Mouse (Mus musculus) limb, embryonic 15.5 days (tissue): Measurements from ENCODE around the gene Pex12. TPM values are rescaled to one million over a fixed set of nuclear protein-coding genes. Genes with fewer than 3 reads are reported as not detected.
"Not testable (repeated sequence)": the region's sequence is repeated elsewhere in the genome, so short reads cannot be mapped to it uniquely, and the experiment has no call there.

Experiments used
- ATAC-seq: fragments of 200-750 bp; cut with Nextera tagmentation; 2 replicates; pipeline ENCODE4 v1.8.0; 2017; ENCODE audit warnings: low read depth, moderate TSS enrichment; ENCODE audit not compliant: insufficient number of reproducible peaks, low FRiP score, low TSS enrichment
- H3K27ac ChIP-seq: fragments of 300-500 bp; sonication (generic); 2 replicates; pipeline ENCODE4 v1.5.1; 2015; ENCODE audit warnings: moderate library complexity, mild to moderate bottlenecking, inconsistent platforms
- H3K27me3 ChIP-seq: fragments of 300-500 bp; sonication (generic); 2 replicates; pipeline ENCODE4 v1.6.1; 2015; ENCODE audit warnings: inconsistent platforms
- H3K36me3 ChIP-seq: fragments of 300-500 bp; sonication (generic); 2 replicates; pipeline ENCODE4 v1.6.1; 2015; ENCODE audit warnings: inconsistent platforms
- H3K4me1 ChIP-seq: fragments of 300-500 bp; sonication (generic); 2 replicates; pipeline ENCODE4 v1.6.1; 2015; ENCODE audit warnings: inconsistent platforms
- H3K4me2 ChIP-seq: fragments of 300-500 bp; sonication (generic); 2 replicates; pipeline ENCODE4 v1.6.1; 2015; ENCODE audit warnings: mild to moderate bottlenecking, inconsistent platforms
- H3K4me3 ChIP-seq: fragments of 300-500 bp; sonication (generic); 2 replicates; pipeline ENCODE4 v1.5.1; 2015; ENCODE audit warnings: mild to moderate bottlenecking, inconsistent platforms
- H3K9ac ChIP-seq: fragments of 300-500 bp; sonication (generic); 2 replicates; pipeline ENCODE4 v1.6.1; 2015; ENCODE audit warnings: inconsistent platforms
- H3K9me3 ChIP-seq: fragments of 300-500 bp; sonication (generic); 2 replicates; pipeline ENCODE4 v1.6.1; 2016; ENCODE audit warnings: inconsistent platforms
- WGBS: fragments of 180-500 bp; shearing (Covaris S2); methylation state at CpG from one replicate; pipeline ENCODE4 v1.1.7; 2015; 5-methylcytosine and 5-hydroxymethylcytosine counted together
- polyA plus RNA-seq: library from polyadenylated mRNA; unstranded; fragments of >200 nt; fragmentation: Nextera tagmentation; extraction: Ambion mirVana; gene quantifications from 2 replicates; pipeline ENCODE4 v1.2.1, GENCODE M21; 2015

Gene Pex12
- polyA plus RNA-seq, 1 experiment from 2014 or later: 14.1 TPM

GRCm38 (mm10) chr11:83282084-83282483 is 20.3 kb downstream of the Pex12 start:
- no peak overlapping the region for H3K27ac ChIP-seq
- H3K4me3 ChIP-seq: no peak overlapping the region
- no peak overlapping the region for H3K4me2 ChIP-seq
- H3K9me3 ChIP-seq: no peaks in the 10 kb centered on the region
- WGBS: 57% methylated on average over 2 of the region's 2 CpGs
- H3K9ac ChIP-seq: no peak overlapping the region
- no peaks in the 10 kb centered on the region for H3K36me3 ChIP-seq
- no peak for ATAC-seq
- H3K27me3 ChIP-seq: no peaks in the 10 kb centered on the region
- H3K4me1 ChIP-seq: no peaks in the 10 kb centered on the region

DNA sequence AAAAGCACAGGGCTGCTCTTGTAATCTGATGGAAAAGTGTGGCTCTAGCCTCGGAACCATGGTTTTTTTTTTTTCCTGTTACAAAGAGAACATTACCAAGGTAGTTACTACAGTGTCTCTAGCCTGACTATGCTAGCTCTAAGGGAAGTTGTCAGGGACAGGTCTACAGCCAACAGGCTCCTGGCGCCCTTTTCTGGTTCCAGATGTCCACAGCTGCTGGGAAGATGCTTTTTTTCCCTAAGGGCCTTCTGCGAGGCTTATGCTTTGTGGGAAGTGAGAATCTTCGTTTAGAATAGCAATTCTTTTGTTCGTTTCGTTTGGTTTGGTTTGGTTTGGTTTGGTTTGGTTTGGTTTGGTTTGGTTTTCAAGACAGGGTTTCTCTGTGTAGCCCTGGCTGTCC is 22.7 kb downstream of the Pex12 start:
- Histone ChIP-seq H3K9ac (no peak overlapping the region), H3K36me3 (no peaks in the 10 kb centered on the region), H3K27me3 (no peaks in the 10 kb centered on the region), H3K4me1 (no peaks in the 10 kb centered on the region), H3K9me3 (no peaks in the 10 kb centered on the region), H3K4me2 (no peak overlapping the region), H3K27ac (no peak overlapping the region), H3K4me3 (no peak overlapping the region)
- no peak for ATAC-seq
- 73% methylated on average over 6 of the region's 6 CpGs for WGBS

DNA sequence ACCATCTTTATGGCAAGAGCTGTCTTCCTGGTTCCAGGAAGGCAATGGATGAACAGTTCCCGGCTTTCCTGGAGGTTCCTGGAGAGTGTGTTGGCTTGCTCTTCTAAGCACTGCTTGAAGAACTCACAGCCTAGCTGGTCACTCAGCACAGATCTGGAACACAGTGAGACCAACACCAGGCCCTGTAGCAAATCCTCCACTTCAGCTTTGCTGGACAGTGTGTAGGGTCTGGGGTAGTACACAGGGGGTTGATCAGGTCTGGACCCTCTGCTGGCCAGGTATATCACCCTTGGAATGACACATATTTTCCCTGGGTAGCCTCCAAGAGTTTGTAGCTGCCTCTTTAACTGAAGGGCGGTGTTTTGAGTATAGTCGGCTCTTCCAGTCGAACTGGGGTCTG is 23.4 kb downstream of the Pex12 start:
- H3K9ac ChIP-seq: no peak overlapping the region
- no peak overlapping the region for H3K4me2 ChIP-seq
- no peaks in the 10 kb centered on the region for H3K36me3 ChIP-seq
- H3K27ac ChIP-seq: no peak overlapping the region
- WGBS: 81% methylated on average over 4 of the region's 4 CpGs
- H3K4me1 ChIP-seq: no peaks in the 10 kb centered on the region
- no peaks in the 10 kb centered on the region for H3K9me3 ChIP-seq
- ATAC-seq: no peak
- no peaks in the 10 kb centered on the region for H3K27me3 ChIP-seq
- no peak overlapping the region for H3K4me3 ChIP-seq

DNA sequence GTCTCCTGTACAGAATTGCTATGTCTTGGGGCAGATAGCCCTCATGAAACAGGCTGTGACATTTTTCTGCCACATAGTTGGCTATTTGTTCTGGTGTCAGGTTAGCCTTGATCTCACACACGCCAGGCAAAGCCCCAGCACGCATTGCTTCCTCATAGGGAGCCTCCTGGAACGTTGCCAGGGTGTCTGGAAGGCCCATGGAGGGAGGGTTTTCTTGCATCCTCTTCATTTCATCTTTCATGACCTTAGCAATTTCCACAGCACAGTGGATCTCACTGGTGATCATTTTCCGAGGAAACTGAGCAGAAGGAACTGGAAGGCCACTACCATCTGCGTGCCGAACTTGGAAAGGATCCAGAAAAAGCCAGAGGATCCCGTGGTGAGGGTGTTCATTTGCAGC is 26.1 kb downstream of the Pex12 start:
- no peak overlapping the region for H3K9ac ChIP-seq
- no peaks in the 10 kb centered on the region for H3K9me3 ChIP-seq
- no peaks in the 10 kb centered on the region for H3K36me3 ChIP-seq
- H3K27me3 ChIP-seq: no peaks in the 10 kb centered on the region
- no peaks in the 10 kb centered on the region for H3K4me1 ChIP-seq
- no peak overlapping the region for H3K4me3 ChIP-seq
- WGBS: 57% methylated on average over 7 of the region's 7 CpGs
- no peak for ATAC-seq
- no peak overlapping the region for H3K27ac ChIP-seq
- no peak overlapping the region for H3K4me2 ChIP-seq

DNA sequence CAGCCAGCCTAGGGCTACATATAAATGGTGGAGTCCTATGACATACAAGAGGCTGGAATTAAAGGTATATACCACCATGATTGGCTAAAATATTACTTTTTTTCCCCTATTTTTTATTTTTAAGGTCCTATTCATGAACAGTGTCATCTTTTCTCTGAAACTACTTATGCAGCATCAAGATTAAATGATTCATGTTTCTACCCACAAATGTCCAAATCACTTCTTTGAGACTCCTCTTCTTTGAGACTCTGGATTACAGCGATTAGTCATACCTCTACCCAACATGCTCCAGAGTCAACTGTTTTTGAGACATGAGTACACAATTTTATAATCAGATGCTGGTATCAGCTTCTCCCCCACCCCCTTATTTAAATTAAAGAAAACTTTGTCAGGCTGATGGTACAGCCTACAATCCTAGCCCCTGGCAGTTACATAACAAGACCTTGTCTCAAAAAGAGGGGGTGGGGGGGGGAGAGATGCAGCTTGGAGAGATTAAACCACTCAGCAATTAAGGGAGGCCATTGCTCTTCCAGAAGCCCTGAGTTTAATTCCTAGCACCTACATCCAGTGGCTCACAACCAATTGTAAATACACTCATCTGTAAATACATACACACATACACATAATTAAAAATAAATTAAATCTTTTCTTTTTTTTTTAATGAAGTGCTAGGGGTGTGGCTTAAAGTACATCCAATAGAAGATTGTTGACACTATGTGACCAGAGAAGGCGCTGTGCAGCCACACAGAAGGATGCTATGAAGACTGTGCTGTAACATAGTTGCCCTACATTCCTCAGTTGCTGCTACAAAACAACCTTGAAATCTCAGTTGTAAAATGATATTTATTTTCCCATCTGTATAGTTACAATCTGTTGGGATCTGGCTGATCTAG is 30.2 kb downstream of the Pex12 start:
- Histone ChIP-seq H3K4me3 (no peak overlapping the region), H3K9me3 (no peaks in the 10 kb centered on the region), H3K4me1 (no peaks in the 10 kb centered on the region), H3K9ac (no peak overlapping the region), H3K4me2 (no peak overlapping the region), H3K27ac (peak overlapping the region; percentile 48; the same call in 1 of the 2 replicates), H3K36me3 (no peaks in the 10 kb centered on the region), H3K27me3 (no peaks in the 10 kb centered on the region)
- no peak for ATAC-seq
- 19% methylated on average over 2 of the region's 2 CpGs for WGBS

DNA sequence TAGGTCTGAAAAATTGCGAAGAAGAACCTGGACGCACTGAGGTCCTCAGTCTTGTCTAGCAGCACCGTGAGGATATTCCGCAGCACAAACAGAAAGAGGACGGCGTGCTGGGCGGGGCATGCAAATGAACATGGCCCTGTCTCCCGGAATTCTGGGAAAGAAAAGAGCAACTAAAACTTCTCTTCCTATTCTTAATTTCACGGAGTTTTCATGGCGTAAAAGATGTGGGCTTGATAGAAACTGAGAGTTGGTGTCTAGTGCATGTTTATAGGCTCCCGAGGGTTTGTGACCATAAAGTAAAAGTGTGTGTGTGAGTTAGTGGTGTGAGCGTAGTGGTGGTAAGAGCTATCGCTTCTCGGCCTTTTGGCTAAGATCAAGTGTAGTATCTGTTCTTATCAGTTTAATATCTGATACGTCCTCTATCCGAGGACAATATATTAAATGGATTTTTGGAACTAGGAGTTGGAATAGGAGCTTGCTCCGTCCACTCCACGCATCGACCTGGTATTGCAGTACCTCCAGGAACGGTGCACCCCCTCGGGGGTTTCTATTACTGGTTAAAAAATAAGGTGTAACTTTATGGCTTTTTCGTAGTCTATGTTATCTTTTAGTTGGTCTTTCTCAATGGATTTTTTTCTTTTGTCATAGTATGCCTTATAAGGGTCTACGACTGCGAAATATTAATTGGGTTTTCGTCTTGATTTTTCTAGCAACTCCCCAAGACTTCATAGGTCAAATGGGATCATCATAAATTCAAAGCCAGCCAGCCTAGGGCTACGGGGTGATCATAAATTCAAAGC is 31.0 kb downstream of the Pex12 start:
- Histone ChIP-seq H3K4me3 (peak overlapping the region; percentile 51), H3K27me3 (no peaks in the 10 kb centered on the region), H3K36me3 (no peaks in the 10 kb centered on the region), H3K4me1 (no peaks in the 10 kb centered on the region), H3K9ac (peak overlapping the region; percentile 33), H3K27ac (peak overlapping the region; percentile 82), H3K4me2 (peak overlapping the region; percentile 68), H3K9me3 (no peaks in the 10 kb centered on the region)
- peak; percentile 80 for ATAC-seq
- under 1% methylated on average over 26 of the region's 26 CpGs for WGBS

GRCm38 (mm10) chr11:83270842-83271150 is 31.6 kb downstream of the Pex12 start:
- Histone ChIP-seq H3K4me3 (peak overlapping the region; percentile 51), H3K4me2 (peak overlapping the region; percentile 68), H3K4me1 (no peaks in the 10 kb centered on the region), H3K9ac (peak overlapping the region; percentile 33), H3K27me3 (no peaks in the 10 kb centered on the region), H3K9me3 (no peaks in the 10 kb centered on the region), H3K36me3 (no peaks in the 10 kb centered on the region), H3K27ac (no peak overlapping the region)
- no peak for ATAC-seq
- WGBS: 1% methylated on average over 6 of the region's 6 CpGs

GRCm38 (mm10) chr11:83263146-83263545 is 39.2 kb downstream of the Pex12 start:
- Histone ChIP-seq H3K27ac (no peak overlapping the region), H3K4me3 (no peak overlapping the region), H3K9ac (no peak overlapping the region), H3K4me2 (no peak overlapping the region), H3K4me1 (no peaks in the 10 kb centered on the region), H3K36me3 (no peaks in the 10 kb centered on the region), H3K27me3 (no peaks in the 10 kb centered on the region), H3K9me3 (no peaks in the 10 kb centered on the region)
- ATAC-seq: no peak
- WGBS: 64% methylated on average over 3 of the region's 3 CpGs

GRCm38 (mm10) chr11:83262673-83263072 is 39.7 kb downstream of the Pex12 start:
- H3K36me3 ChIP-seq: no peaks in the 10 kb centered on the region
- no peak overlapping the region for H3K4me3 ChIP-seq
- no peak overlapping the region for H3K4me2 ChIP-seq
- no peak for ATAC-seq
- 97% methylated on average over 1 of the region's 1 CpGs for WGBS
- no peak overlapping the region for H3K9ac ChIP-seq
- H3K4me1 ChIP-seq: no peaks in the 10 kb centered on the region
- H3K27ac ChIP-seq: no peak overlapping the region
- H3K9me3 ChIP-seq: no peaks in the 10 kb centered on the region
- H3K27me3 ChIP-seq: no peaks in the 10 kb centered on the region

- not testable (repeated sequence) for H3K4me2 ChIP-seq, H3K27ac ChIP-seq, H3K9ac ChIP-seq, H3K36me3 ChIP-seq, H3K27me3 ChIP-seq, H3K4me3 ChIP-seq, H3K9me3 ChIP-seq, H3K4me1 ChIP-seq, ATAC-seq
- 68% methylated on average over 5 of the region's 5 CpGs for WGBS
These were observed 45.2 kb downstream of the Pex12 start for GRCm38 (mm10) chr11:83257211-83257610.
